Mouse (Mus musculus) lung, embryonic 16.5 days (tissue): Measurements from ENCODE around the gene Gm20458. TPM values are rescaled to one million over a fixed set of nuclear protein-coding genes. Genes with fewer than 3 reads are reported as not detected.

Experiments used
- ATAC-seq: fragments of 200-750 bp; cut with Nextera tagmentation; 2 replicates; pipeline ENCODE4 v1.8.0; 2017; ENCODE audit warnings: low read depth, mild to moderate bottlenecking, moderate library complexity
- H3K27ac ChIP-seq: fragments of 300-500 bp; sonication (generic); 2 replicates; pipeline ENCODE4 v1.5.1; 2014; ENCODE audit warnings: mild to moderate bottlenecking, control low read depth, low read length
- H3K27me3 ChIP-seq: fragments of 300-500 bp; sonication (generic); 2 replicates; pipeline ENCODE4 v1.6.1; 2014; ENCODE audit warnings: low read depth, low read length, mixed read lengths; ENCODE audit not compliant: control insufficient read depth, insufficient read depth
- H3K36me3 ChIP-seq: fragments of 300-500 bp; sonication (generic); 2 replicates; pipeline ENCODE4 v1.6.1; 2014; ENCODE audit warnings: low read length; ENCODE audit not compliant: control insufficient read depth, insufficient read depth
- H3K4me1 ChIP-seq: fragments of 300-500 bp; sonication (generic); replicated peaks from 2 replicates; pipeline ENCODE4 v1.6.1; 2014; ENCODE audit warnings: low read length, mixed read lengths; ENCODE audit not compliant: control insufficient read depth, insufficient read depth
- H3K4me2 ChIP-seq: fragments of 300-500 bp; sonication (generic); 2 replicates; pipeline ENCODE4 v1.6.1; 2014; ENCODE audit warnings: low read depth, low read length, control low read depth
- H3K4me3 ChIP-seq: fragments of 300-500 bp; sonication (generic); 2 replicates; pipeline ENCODE4 v1.5.1; 2014; ENCODE audit warnings: mild to moderate bottlenecking, low read length, control low read depth
- H3K9ac ChIP-seq: fragments of 300-500 bp; sonication (generic); 2 replicates; pipeline ENCODE4 v1.6.1; 2014; ENCODE audit warnings: low read length, control low read depth
- H3K9me3 ChIP-seq: fragments of 300-500 bp; sonication (generic); 2 replicates; pipeline ENCODE4 v1.6.1; 2016; ENCODE audit warnings: low read length; ENCODE audit not compliant: control insufficient read depth
- WGBS: fragments of 180-500 bp; shearing (Covaris S2); extraction: QIAGEN DNeasy Blood & Tissue Kit; methylation state at CpG from one replicate; pipeline ENCODE4 v1.1.7; 2014; 5-methylcytosine and 5-hydroxymethylcytosine counted together
- polyA plus RNA-seq: library from polyadenylated mRNA; unstranded; fragments of >200 nt; fragmentation: Nextera tagmentation; extraction: Ambion mirVana; gene quantifications from 2 replicates; pipeline ENCODE4 v1.2.1, GENCODE M21; 2015

Gene Gm20458
- polyA plus RNA-seq, 1 experiment from 2014 or later = 15.2 TPM

DNA sequence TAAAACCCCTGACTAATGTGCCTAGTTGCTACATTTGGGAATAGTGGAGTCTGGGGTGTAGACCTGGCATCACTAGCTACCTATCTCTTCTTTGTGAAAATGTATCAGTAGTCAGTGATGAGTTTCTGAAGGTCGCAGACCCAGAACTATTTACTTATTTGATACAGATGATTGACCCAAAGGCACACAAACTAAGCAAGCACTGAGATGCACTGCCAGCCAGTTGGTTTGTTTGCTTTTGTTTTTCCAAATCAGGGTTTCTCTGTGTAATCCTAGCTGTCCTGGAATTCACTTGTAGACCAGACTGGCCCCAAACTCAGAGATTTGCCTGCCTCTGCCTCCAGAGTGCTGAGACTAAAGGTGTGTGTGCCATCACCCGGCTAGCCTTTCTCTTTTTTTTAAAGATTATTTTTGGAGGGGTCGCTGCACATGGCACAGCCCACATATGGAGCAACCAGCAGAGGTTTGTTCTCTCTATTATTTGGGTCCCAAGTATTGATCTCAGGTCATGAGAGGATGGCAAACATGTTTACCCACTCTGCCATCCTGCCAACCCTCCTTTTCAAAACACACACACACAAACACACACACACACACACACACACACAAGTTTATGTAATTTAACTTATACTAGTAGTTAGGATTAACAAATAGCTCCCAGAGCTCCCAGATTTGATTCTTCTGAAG is 15.2 kb upstream of the Gm20458 start:
- ATAC-seq = no peak
- no peaks in the 10 kb centered on the region for H3K27me3 ChIP-seq
- H3K4me2 ChIP-seq = no peak overlapping the region
- peaks cover 11% of the 10 kb centered on the region for H3K4me1 ChIP-seq
- no peak overlapping the region for H3K4me3 ChIP-seq
- no peaks in the 10 kb centered on the region for H3K9me3 ChIP-seq
- no peaks in the 10 kb centered on the region for H3K36me3 ChIP-seq
- no peak overlapping the region for H3K9ac ChIP-seq
- no peak overlapping the region for H3K27ac ChIP-seq
- 68% methylated on average over 3 of the region's 3 CpGs for WGBS

DNA sequence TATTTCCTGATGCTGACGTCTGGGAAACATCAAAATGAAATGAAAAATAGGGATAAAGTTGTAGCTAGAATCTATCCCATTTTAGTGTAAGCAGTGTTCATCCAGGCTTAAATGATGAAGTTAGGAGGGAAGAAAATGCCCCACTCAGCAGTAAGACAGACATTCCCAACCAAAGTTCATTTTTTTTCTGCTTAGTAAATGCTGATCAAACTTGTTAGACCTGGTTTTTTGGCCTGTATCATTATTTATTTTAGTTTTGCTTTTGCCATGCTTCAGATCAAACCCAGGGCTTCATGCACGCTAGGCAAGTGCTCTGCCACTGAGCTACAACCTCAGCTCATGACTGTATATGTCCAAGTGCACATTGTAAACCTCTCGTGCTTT is 14.7 kb upstream of the Gm20458 start:
- no peak for ATAC-seq
- Histone ChIP-seq H3K9ac (no peak overlapping the region), H3K27me3 (no peaks in the 10 kb centered on the region), H3K36me3 (no peaks in the 10 kb centered on the region), H3K4me2 (no peak overlapping the region), H3K9me3 (no peaks in the 10 kb centered on the region), H3K4me3 (no peak overlapping the region), H3K4me1 (peaks cover 11% of the 10 kb centered on the region), H3K27ac (no peak overlapping the region)
- WGBS = 78% methylated on average over 3 of the region's 3 CpGs

DNA sequence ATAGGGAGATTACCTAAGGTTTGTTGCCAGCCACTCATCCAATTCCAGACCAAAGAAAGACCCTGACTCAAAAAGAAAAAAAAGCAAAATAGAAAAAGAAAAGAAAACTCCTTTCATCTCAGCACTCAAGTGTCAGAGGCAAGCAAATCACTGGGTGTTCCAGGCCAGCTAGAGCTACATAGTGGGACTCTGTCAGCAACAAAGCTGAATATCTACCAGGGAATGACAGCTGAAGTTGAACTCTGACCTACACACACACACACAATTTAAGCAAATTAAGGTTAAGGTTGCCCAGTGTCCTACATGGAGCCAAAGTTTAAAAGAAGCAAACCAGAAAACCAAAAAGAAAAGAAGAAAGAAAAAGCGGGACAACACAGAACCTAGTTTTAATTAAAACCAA is 12.6 kb upstream of the Gm20458 start:
- H3K9ac ChIP-seq = no peak overlapping the region
- ATAC-seq = no peak
- H3K4me3 ChIP-seq = no peak overlapping the region
- H3K4me1 ChIP-seq = peaks cover 27% of the 10 kb centered on the region
- no peaks in the 10 kb centered on the region for H3K9me3 ChIP-seq
- H3K27me3 ChIP-seq = no peaks in the 10 kb centered on the region
- H3K27ac ChIP-seq = no peak overlapping the region
- no peak overlapping the region for H3K4me2 ChIP-seq
- 92% methylated on average over 1 of the region's 1 CpGs for WGBS
- no peaks in the 10 kb centered on the region for H3K36me3 ChIP-seq

DNA sequence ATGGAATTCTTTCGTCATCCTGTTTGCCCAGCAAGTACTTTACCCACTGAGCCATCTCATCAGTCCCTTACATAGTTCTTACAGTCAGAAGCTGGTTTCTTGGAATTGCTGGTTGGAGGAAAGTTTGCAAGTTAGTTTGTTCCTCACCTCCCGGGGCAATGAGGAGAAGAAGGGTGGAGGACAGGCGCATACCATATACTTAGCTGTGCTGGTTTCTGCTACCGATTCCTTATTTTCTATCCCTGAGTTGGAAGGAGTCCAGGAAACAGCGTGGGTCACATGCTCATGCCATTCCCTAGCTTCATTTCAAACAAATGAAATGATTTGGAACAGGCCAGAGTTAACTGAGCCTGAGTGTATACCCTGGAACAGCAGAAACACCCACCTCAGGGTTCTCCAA is 11.8 kb upstream of the Gm20458 start:
- H3K9me3 ChIP-seq = no peaks in the 10 kb centered on the region
- WGBS = 45% methylated on average over 5 of the region's 5 CpGs

DNA sequence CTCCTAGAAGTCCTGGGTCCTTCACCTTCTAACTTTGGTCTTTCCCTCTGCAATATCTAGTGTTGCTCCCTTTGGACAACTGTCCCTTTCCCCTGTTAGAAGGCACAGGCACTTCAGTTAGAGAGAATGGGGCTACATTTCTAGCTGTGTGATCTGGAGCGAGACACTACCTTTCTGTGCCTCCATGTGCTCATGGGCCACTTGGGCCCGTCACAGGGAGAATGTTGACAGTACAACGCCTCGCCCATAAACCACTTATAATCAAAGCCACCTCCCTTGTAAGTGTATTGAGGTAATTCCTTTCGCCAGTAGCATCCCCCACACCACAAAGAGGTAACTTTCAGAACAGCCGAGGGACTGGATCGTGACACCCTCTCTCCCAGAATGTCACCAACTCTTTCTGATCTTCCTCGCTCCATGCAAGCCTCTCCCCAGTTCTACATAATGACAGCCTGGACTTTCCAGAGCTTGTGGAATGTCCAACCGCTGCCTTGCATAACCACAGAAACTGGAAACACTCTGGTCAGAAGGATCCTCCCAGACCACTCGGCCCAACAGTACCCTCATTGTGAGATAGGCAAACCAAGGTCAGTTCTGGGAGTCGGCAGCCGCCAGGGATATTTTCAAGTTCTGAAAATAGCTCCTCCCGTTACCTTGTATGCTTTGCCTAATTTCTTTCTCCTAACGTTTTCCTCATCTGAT is 11.3 kb upstream of the Gm20458 start:
- Histone ChIP-seq H3K36me3 (no peaks in the 10 kb centered on the region), H3K4me1 (peaks cover 34% of the 10 kb centered on the region), H3K9ac (no peak overlapping the region), H3K4me3 (no peak overlapping the region), H3K9me3 (no peaks in the 10 kb centered on the region), H3K27me3 (no peaks in the 10 kb centered on the region), H3K4me2 (no peak overlapping the region), H3K27ac (peak overlapping the region; percentile 24; the same call in 1 of the 2 replicates)
- 0 out of 2 replicates have a peak, but pooled peaks have one; percentile 8 for ATAC-seq
- 62% methylated on average over 14 of the region's 14 CpGs for WGBS

More for the DNA sequence above, 11.8 kb upstream of the Gm20458 start:
- H3K27ac ChIP-seq = peak overlapping the region; percentile 24; the same call in 1 of the 2 replicates
- peaks cover 29% of the 10 kb centered on the region for H3K4me1 ChIP-seq
- no peak overlapping the region for H3K9ac ChIP-seq
- H3K27me3 ChIP-seq = no peaks in the 10 kb centered on the region
- H3K4me2 ChIP-seq = no peak overlapping the region
- no peaks in the 10 kb centered on the region for H3K36me3 ChIP-seq
- H3K4me3 ChIP-seq = no peak overlapping the region
- no peak for ATAC-seq

DNA sequence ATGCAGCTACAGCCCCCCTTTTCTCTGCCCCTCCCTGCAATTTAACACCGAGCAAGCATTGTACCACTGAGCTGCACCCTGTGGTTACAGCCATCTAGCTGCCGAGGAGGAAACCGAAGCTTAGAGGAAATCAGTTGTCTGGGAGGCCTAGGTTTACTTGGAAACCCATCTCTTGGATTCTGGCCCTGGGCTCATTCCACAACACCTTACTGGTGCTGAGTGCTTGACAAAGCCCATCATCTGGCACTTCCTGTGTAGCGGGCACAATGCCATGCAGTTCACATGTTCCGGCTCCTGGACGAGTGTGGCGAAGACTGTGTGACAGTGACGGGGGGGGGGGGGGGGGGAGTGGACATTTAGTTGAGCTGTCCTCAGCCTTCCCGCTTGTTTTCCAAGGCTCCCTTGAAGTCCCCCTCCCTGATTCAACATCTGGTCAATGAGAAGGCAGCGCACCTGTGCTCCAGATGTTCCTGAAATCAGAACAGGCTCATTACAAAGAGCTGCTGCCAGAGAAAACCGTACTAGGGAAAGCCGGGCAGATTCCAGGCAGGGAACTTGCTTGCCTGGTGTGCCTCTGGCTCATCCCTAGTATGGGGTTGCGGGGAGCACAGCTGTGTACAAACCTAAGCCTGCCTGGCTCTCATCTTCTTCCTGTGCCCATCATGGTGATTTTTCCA is 8.6 kb upstream of the Gm20458 start:
- H3K27me3 ChIP-seq = no peaks in the 10 kb centered on the region
- H3K4me3 ChIP-seq = no peak overlapping the region
- no peak overlapping the region; the same call in 1 of the 2 replicates for H3K27ac ChIP-seq
- peak; percentile 49 for ATAC-seq
- H3K36me3 ChIP-seq = no peaks in the 10 kb centered on the region
- no peak overlapping the region for H3K4me2 ChIP-seq
- H3K4me1 ChIP-seq = peaks cover 58% of the 10 kb centered on the region
- no peaks in the 10 kb centered on the region for H3K9me3 ChIP-seq
- WGBS = 31% methylated on average over 12 of the region's 13 CpGs
- no peak overlapping the region for H3K9ac ChIP-seq

DNA sequence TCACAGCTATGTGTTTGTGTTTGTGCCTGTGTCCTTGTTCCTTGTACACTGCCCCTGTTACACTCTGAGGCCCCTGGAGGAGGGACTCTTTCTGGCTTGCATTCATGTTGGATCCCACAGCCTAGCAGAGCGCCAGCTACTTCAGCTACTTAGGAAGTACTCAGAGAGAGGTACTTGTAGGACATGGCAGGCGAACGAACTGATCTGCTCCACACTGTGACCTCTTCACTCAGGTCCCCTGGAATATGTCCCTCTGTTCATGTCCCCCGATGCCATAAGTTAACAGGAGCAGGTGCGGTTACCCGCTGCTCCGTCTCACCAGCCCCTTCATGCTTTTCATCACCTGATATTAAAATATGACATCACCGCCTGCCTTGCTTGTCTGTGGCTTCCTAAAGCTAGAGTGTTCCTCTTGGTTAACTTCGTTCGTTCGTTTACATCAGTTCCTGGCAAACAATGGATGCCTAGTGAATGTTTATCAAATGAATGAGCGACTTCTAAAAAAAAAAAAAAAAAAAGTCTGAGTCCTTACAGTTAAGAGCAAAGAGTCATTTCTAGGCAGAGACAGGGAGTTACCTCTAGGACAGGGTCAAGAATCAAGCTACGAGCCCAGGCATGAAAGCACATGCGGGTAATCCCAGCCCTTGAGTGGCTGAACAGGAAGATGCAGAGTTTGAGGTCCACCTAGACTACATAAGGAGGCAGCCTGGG is 7.6 kb upstream of the Gm20458 start:
- Histone ChIP-seq H3K36me3 (no peaks in the 10 kb centered on the region), H3K4me2 (no peak overlapping the region), H3K27me3 (no peaks in the 10 kb centered on the region), H3K9me3 (no peaks in the 10 kb centered on the region), H3K4me1 (peaks cover 59% of the 10 kb centered on the region), H3K9ac (0 out of 2 replicates have a peak overlapping the region, but pooled peaks have one; percentile 16), H3K27ac (peak overlapping the region; percentile 60), H3K4me3 (no peak overlapping the region)
- 38% methylated on average over 14 of the region's 14 CpGs for WGBS
- ATAC-seq = no peak

DNA sequence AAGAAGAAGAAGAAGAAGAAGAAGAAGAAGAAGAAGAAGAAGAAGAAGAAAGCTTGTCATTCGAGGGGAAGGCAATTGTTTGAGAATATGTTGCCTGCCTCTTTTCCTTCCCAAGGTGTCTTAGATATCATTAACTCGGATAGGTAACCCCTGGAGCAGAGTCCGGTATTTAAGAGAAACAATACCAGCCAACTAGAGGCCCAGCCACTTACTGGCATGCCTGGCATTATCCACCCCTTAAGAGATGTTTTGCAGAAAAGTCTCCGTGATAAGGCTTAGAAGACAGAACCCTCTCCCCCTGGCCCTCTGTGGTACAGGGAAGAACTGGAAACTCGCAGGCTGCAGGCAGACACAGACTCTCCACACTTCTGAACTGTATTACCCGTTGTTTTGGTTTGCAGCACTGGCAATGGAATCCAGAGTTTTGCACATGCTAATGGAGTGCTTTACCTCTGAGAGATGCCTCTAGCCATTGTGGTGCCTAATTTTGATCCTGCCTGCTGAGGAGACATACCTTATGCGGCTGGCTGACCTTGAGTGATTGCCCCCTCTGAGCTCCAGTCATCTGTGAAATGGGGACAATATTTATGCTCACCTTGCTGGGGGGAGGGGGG is 6.8 kb upstream of the Gm20458 start:
- 55% methylated on average over 7 of the region's 7 CpGs for WGBS
- peak overlapping the region; percentile 94; the same call in 1 of the 2 replicates for H3K27ac ChIP-seq
- no peaks in the 10 kb centered on the region for H3K27me3 ChIP-seq
- H3K9ac ChIP-seq = no peak overlapping the region
- H3K4me3 ChIP-seq = no peak overlapping the region
- no peaks in the 10 kb centered on the region for H3K36me3 ChIP-seq
- ATAC-seq = no peak
- H3K9me3 ChIP-seq = no peaks in the 10 kb centered on the region
- no peak overlapping the region for H3K4me2 ChIP-seq
- H3K4me1 ChIP-seq = peaks cover 57% of the 10 kb centered on the region
